Mouse (Mus musculus) bone marrow, adult 2 months (tissue): ENCODE measurements around the gene Inhbb. TPM values are rescaled to one million over a fixed set of nuclear protein-coding genes. Genes with fewer than 3 reads are reported as not detected.

Experiments
- H3K27ac ChIP-seq: fragments of 200-500 bp; 2 replicates; pipeline ENCODE4 v1.5.1; 2012; ENCODE audit warnings: low read depth, mild to moderate bottlenecking, control low read depth, inconsistent platforms, low read length; ENCODE audit not compliant: control insufficient read depth, poor library complexity, insufficient read depth
- H3K4me1 ChIP-seq: fragments of 200-500 bp; 2 replicates; pipeline ENCODE4 v1.6.1; 2011; ENCODE audit warnings: low read length; ENCODE audit not compliant: control insufficient read depth, insufficient read depth
- H3K4me3 ChIP-seq: fragments of 200-500 bp; replicated peaks from 2 replicates; pipeline ENCODE3; 2011; ENCODE audit warnings: mild to moderate bottlenecking, low read depth, low read length, control low read depth; ENCODE audit not compliant: control insufficient read depth
- CTCF ChIP-seq: fragments of 200-500 bp; IDR thresholded peaks from 2 replicates; pipeline ENCODE4 v1.5.1; 2011; ENCODE audit warnings: low read length, control low read depth; ENCODE audit not compliant: control insufficient read depth, insufficient read depth
- POLR2A ChIP-seq: fragments of 200-500 bp; IDR thresholded peaks from 2 replicates; pipeline ENCODE4 v1.6.1; 2011; ENCODE audit warnings: low read depth, mild to moderate bottlenecking, control low read depth, low read length, borderline replicate concordance; ENCODE audit not compliant: control insufficient read depth
- WGBS: fragments of 180-500 bp; shearing (Covaris S2); methylation state at CpG from one replicate; pipeline ENCODE4 v1.1.7; 2018; 5-methylcytosine and 5-hydroxymethylcytosine counted together
- polyA plus RNA-seq: library from polyadenylated mRNA; stranded (reverse); fragments of >200 nt; gene quantifications from 2 replicates; pipeline ENCODE4 v1.2.4, GENCODE M21; 2011; ENCODE audit warnings: low replicate concordance; ENCODE audit not compliant: missing spikeins, insufficient read depth, insufficient read length

Inhbb gene
- polyA plus RNA-seq, 1 experiment, result 0.70 TPM

GRCm38 (mm10) chr1:119451417-119451816 lies 29.4 kb upstream of the Inhbb start:
- TF ChIP-seq CTCF, result no peak
- TF ChIP-seq POLR2A, result no peak
- no peak overlapping the region for H3K27ac ChIP-seq
- 77% methylated on average over 10 of the region's 10 CpGs for WGBS
- H3K4me3 ChIP-seq, result no peak overlapping the region
- H3K4me1 ChIP-seq, result no peaks in the 10 kb centered on the region

- Histone ChIP-seq H3K4me3 (no peak overlapping the region), H3K4me1 (no peaks in the 10 kb centered on the region), H3K27ac (no peak overlapping the region)
- TF ChIP-seq CTCF (no peak), POLR2A (no peak)
- WGBS, result 72% methylated on average over 10 of the region's 10 CpGs
Observed at GRCm38 (mm10) chr1:119450651-119451345, 28.8 kb upstream of the Inhbb start.

- no peaks in the 10 kb centered on the region for H3K4me1 ChIP-seq
- H3K27ac ChIP-seq, result no peak overlapping the region
- WGBS, result 42% methylated on average over 10 of the region's 10 CpGs
- TF ChIP-seq CTCF, result no peak
- no peak overlapping the region for H3K4me3 ChIP-seq
Observed at GRCm38 (mm10) chr1:119446753-119447283, 24.8 kb upstream of the Inhbb start.

- no peak overlapping the region for H3K4me3 ChIP-seq
- H3K27ac ChIP-seq, result no peak overlapping the region
- 74% methylated on average over 21 of the region's 21 CpGs for WGBS
- no peaks in the 10 kb centered on the region for H3K4me1 ChIP-seq
- no peak for TF ChIP-seq CTCF
- TF ChIP-seq POLR2A, result no peak
Observed at GRCm38 (mm10) chr1:119443591-119444350, 21.7 kb upstream of the Inhbb start.

- TF ChIP-seq CTCF (no peak), POLR2A (no peak)
- Histone ChIP-seq H3K4me1 (no peaks in the 10 kb centered on the region), H3K4me3 (no peak overlapping the region), H3K27ac (no peak overlapping the region)
- 88% methylated on average over 9 of the region's 9 CpGs for WGBS
Observed at GRCm38 (mm10) chr1:119442901-119443300, 20.9 kb upstream of the Inhbb start.

GRCm38 (mm10) chr1:119438105-119438637 lies 16.1 kb upstream of the Inhbb start:
- WGBS, result 88% methylated on average over 9 of the region's 9 CpGs

GRCm38 (mm10) chr1:119437401-119437800 lies 15.4 kb upstream of the Inhbb start:
- Histone ChIP-seq H3K4me3 (no peak overlapping the region), H3K27ac (no peak overlapping the region), H3K4me1 (no peaks in the 10 kb centered on the region)
- WGBS, result 80% methylated on average over 6 of the region's 6 CpGs
- no peak for TF ChIP-seq POLR2A
- no peak for TF ChIP-seq CTCF

More at GRCm38 (mm10) chr1:119438105-119438637, 16.1 kb upstream of the Inhbb start:
- Histone ChIP-seq H3K27ac (no peak overlapping the region), H3K4me1 (no peaks in the 10 kb centered on the region), H3K4me3 (no peak overlapping the region)
- TF ChIP-seq CTCF (no peak), POLR2A (no peak)

GRCm38 (mm10) chr1:119424141-119424860 lies 2.3 kb upstream of the Inhbb start:
- no peaks in the 10 kb centered on the region for H3K4me1 ChIP-seq
- H3K27ac ChIP-seq, result no peak overlapping the region
- 26% methylated on average over 6 of the region's 6 CpGs for WGBS
- no peak overlapping the region for H3K4me3 ChIP-seq
- TF ChIP-seq POLR2A (no peak), CTCF (no peak)
